In the genomic region with DNA sequence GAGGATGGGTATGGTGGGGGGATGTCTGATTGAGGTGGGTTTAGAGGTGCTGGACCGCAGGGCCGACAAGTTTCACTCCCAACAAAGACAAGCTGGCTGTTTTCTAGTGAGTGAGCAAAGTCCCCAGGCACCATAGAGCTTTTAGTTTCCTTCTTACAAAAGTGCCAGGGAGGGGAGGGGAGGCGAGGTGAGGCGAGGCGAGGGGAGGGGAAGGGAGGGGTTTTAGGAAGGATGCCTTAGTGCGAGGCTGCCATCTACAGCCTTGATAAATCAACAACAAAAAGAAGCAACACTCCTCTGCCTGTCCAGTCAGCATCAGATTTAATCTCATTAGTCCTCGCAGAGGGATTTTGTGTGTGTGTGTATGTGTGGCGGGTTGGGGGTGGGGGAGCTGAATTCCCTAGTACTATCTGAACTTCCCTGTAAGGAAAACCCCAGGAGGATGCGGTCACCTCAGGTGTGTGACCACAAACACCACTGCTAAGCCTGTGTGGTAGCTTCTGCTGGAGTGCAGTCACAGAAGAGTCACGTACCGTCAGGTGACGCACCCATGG, we compare ENCODE assay signal across 8 mouse cellular contexts.
DNase-seq lines count a peak whose midpoint lies in the region; ATAC-seq and TF ChIP-seq lines count a peak whose summit lies in the region.

No protein-coding gene starts in this region.

- peak overlapping the region; percentile 43 to 52 for H3K4me3 ChIP-seq in MEL (ENCODE audit: control insufficient read depth in 1 of 2, insufficient read depth in 1 of 2, low read depth in 2 of 2, low read length in 2 of 2)
- H3K4me3 ChIP-seq in stomach, embryonic 16.5 days (replicated peaks; ENCODE audit: low read length) = peak overlapping the region; percentile 36

- TF ChIP-seq POLR2A in MEL (IDR thresholded peaks at IDR 0.05; ENCODE audit: control insufficient read depth in 1 of 2, insufficient read depth in 1 of 2, low read depth in 1 of 2, low read length in 2 of 2, poor library complexity in 1 of 2) = no peak

- no peaks in the 10 kb centered on the region for H3K36me3 ChIP-seq in MEL (ENCODE audit: control insufficient read depth in 1 of 2, insufficient read depth in 2 of 2, low read length in 2 of 2)
- H3K36me3 ChIP-seq in stomach, embryonic 16.5 days (ENCODE audit: control insufficient read depth, insufficient read depth, low read length) = no peaks in the 10 kb centered on the region

- no peak for TF ChIP-seq EP300 in MEL (IDR thresholded peaks at IDR 0.05; ENCODE audit: low read depth in 1 of 2, low read length in 2 of 2)

- peak; percentile 17 for DNase-seq in adrenal gland, adult 2 months
- DNase-seq in adrenal gland, postnatal 4 days (ENCODE audit: low spot score in 2 of 2) = no peak
- DNase-seq in MEL (ENCODE audit: low read depth, low spot score) = peak; percentile 61
- DNase-seq in forelimb bud, embryonic 11.5 days (ENCODE audit: low read depth, low spot score) = peak; percentile 41
- DNase-seq in kidney, postnatal 10 days = peak; percentile 69
- DNase-seq in urinary bladder, postnatal 25 days (ENCODE audit: low spot score) = no peak

- TF ChIP-seq RAD21 in MEL (IDR thresholded peaks at IDR 0.05; ENCODE audit: low read depth, low read length) = peak; percentile 54

- H3K27me3 ChIP-seq in MEL (ENCODE audit: control insufficient read depth in 1 of 2, insufficient read depth in 2 of 2, low read length in 2 of 2) = peaks cover 4 to 24% of the 10 kb centered on the region in 2 experiments
- H3K27me3 ChIP-seq in stomach, embryonic 16.5 days (ENCODE audit: control insufficient read depth, insufficient read depth, low read length) = no peaks in the 10 kb centered on the region

- H3K9me3 ChIP-seq in MEL (replicated peaks; ENCODE audit: insufficient read depth, low read length) = no peaks in the 10 kb centered on the region
- H3K9me3 ChIP-seq in stomach, embryonic 16.5 days (replicated peaks; ENCODE audit: control insufficient read depth, low read length) = no peaks in the 10 kb centered on the region

- TF ChIP-seq CTCF in MEL (IDR thresholded peaks at IDR 0.05 in 2 of 3, conservative IDR thresholded peaks at IDR 0.05 in 1 of 3; ENCODE audit: control insufficient read depth in 1 of 3, insufficient read depth in 1 of 3, low read depth in 2 of 3, low read length in 3 of 3, poor library complexity in 1 of 3, severe bottlenecking in 1 of 3) = peak in 2 of 3 experiments; percentile 24 to 44; a peak in 3 of 6 replicates

- H3K9ac ChIP-seq in MEL (ENCODE audit: control insufficient read depth, low read depth, low read length, poor library complexity, severe bottlenecking) = peak overlapping the region; percentile 40
- H3K9ac ChIP-seq in stomach, embryonic 16.5 days (ENCODE audit: low read length) = peak overlapping the region; percentile 26; the same call in 1 of the 2 replicates

- no peaks in the 10 kb centered on the region for H3K79me2 ChIP-seq in MEL (ENCODE audit: control insufficient read depth, insufficient read depth, low read length, poor library complexity)

- H3K4me2 ChIP-seq in stomach, embryonic 16.5 days (ENCODE audit: low read depth, low read length) = peak overlapping the region; percentile 57

- ATAC-seq in megakaryocyte-erythroid progenitor cell, adult 5-6 weeks (replicated peaks; ENCODE audit: low FRiP score, low TSS enrichment, poor library complexity, severe bottlenecking) = peak; percentile 63; the same call in 1 of the 2 replicates
- no peak for ATAC-seq in stomach, embryonic 16.5 days (ENCODE audit: insufficient read depth, low FRiP score)

- no peak overlapping the region for H3K27ac ChIP-seq in MEL (ENCODE audit: control insufficient read depth, low read depth, low read length)
- no peak overlapping the region for H3K27ac ChIP-seq in stomach, embryonic 16.5 days (ENCODE audit: low read length)

- H3K4me1 ChIP-seq in MEL (ENCODE audit: control insufficient read depth in 1 of 2, insufficient read depth in 2 of 2, low read length in 2 of 2) = no peaks in the 10 kb centered on the region
- H3K4me1 ChIP-seq in stomach, embryonic 16.5 days (ENCODE audit: control insufficient read depth, insufficient read depth, low read length) = peaks cover 8% of the 10 kb centered on the region

- 11% methylated on average over 12 of the region's 12 CpGs for WGBS in stomach, embryonic 16.5 days

TF ChIP-seq in MEL, 35 proteins besides CTCF, POLR2A, EP300 and RAD21:
- TF ChIP-seq MYC (IDR thresholded peaks at IDR 0.05; ENCODE audit: low read depth, low read length) (no peak), KAT2A (conservative IDR thresholded peaks at IDR 0.05; ENCODE audit: low read depth, low read length) (no peak), CHD1 (IDR thresholded peaks at IDR 0.05; ENCODE audit: low read depth, low read length) (no peak), SMC3 (IDR thresholded peaks at IDR 0.05; ENCODE audit: low read depth, low read length) (peak; percentile 49), RCOR1 (IDR thresholded peaks at IDR 0.05; ENCODE audit: low read depth, low read length) (no peak), TBP (IDR thresholded peaks at IDR 0.05; ENCODE audit: low read depth, low read length) (no peak), NRF1 (IDR thresholded peaks at IDR 0.05; ENCODE audit: insufficient read depth, low read depth, low read length, poor library complexity, severe bottlenecking) (no peak), E2F4 (IDR thresholded peaks at IDR 0.05; ENCODE audit: borderline replicate concordance, low read depth, low read length) (no peak), ELF1 (IDR thresholded peaks at IDR 0.05; ENCODE audit: low read depth, low read length) (no peak), ZC3H11A (IDR thresholded peaks at IDR 0.05; ENCODE audit: low read depth, low read length) (peak; percentile 22; the same call in 1 of the 2 replicates), MXI1 (IDR thresholded peaks at IDR 0.05; ENCODE audit: low read depth, low read length) (no peak), CHD2 (IDR thresholded peaks at IDR 0.05; ENCODE audit: low read length) (no peak), MEF2A (IDR thresholded peaks at IDR 0.05; ENCODE audit: extremely low read depth, insufficient replicate concordance, low read depth, low read length, poor library complexity, severe bottlenecking) (no peak)

Comparison
In these comparisons a context has a peak if more than half of its experiments do, and no peak if none do; other contexts are left out.
1. DNase-seq: peak in adrenal gland, adult 2 months (single experiment), MEL (single experiment), forelimb bud, embryonic 11.5 days (single experiment) and kidney, postnatal 10 days (single experiment); none in adrenal gland, postnatal 4 days (0 of 2) and urinary bladder, postnatal 25 days (single experiment).